Mouse (Mus musculus) CD8-positive naive resting alpha-beta T cell, adult 2 months (primary cell): Measurements from ENCODE around the gene Coq8b.

Source experiments
- DNase-seq, 2 experiments: peaks; one replicate each; pipeline ENCODE4 v3.0.0; 2022; ENCODE audit warnings: low read depth in 2 of 2, low spot score in 2 of 2

The Coq8b gene

GRCm38 (mm10) chr7:27306161-27307160 lies 73.6 kb downstream of the Coq8b start:
- DNase-seq, result no peak

DNA sequence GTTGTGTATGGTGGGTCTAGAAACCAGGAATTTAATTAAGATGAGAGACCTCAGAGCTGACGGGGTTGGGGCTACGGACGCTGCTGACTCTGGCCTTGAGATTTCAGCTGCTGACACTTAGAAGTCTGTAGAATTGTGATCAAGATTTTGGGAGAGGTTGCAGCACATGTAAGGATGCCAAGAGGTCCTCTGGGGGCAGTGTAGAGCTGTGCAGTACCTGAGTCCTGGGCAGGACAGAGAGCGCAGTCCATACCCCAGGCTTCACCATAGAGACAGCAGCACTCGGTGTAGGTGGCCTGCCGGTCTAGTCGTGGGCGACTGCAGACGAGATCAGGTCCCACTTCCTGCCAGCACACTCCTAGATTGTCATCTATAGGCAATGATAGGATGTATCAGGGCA lies 74.7 kb downstream of the Coq8b start:
- DNase-seq, result no peak
